9 mouse cellular contexts compared by ENCODE assay signal in genomic region chr5:106417210-106417609, GRCm38 (mm10). TPM values are rescaled to one million over a fixed set of nuclear protein-coding genes. Genes with fewer than 3 reads are reported as not detected.
DNase-seq lines count a peak whose midpoint lies in the region; ATAC-seq lines count a peak whose summit lies in the region.
"Had no signal": no experiment of that assay in that cellular context is flagged by ENCODE, and none has a peak within 500 bp of the region (broad histone marks: within the 10 kb centered on the region; RNA-seq: fewer than 3 reads in every experiment).

No protein-coding gene starts in this region.

- no peak overlapping the region for H3K27ac ChIP-seq in liver, embryonic 11.5 days (ENCODE audit: low read depth, low read length)
- H3K27ac ChIP-seq: embryonic facial prominence, embryonic 13.5 days; liver, embryonic 13.5 days had no signal

- no peaks in the 10 kb centered on the region for H3K9me3 ChIP-seq in liver, embryonic 11.5 days (ENCODE audit: control insufficient read depth, low read length)
- H3K9me3 ChIP-seq: embryonic facial prominence, embryonic 13.5 days; liver, embryonic 13.5 days had no signal

- no peaks in the 10 kb centered on the region for H3K4me1 ChIP-seq in liver, embryonic 11.5 days (replicated peaks; ENCODE audit: control insufficient read depth, insufficient read depth, low read length)
- H3K4me1 ChIP-seq: embryonic facial prominence, embryonic 13.5 days; liver, embryonic 13.5 days had no signal

- WGBS in liver, embryonic 11.5 days, result 31% methylated on average over 7 of the region's 7 CpGs

- no peak overlapping the region for H3K4me2 ChIP-seq in liver, embryonic 11.5 days
- H3K4me2 ChIP-seq: embryonic facial prominence, embryonic 13.5 days; liver, embryonic 13.5 days had no signal

- DNase-seq in liver (peak; percentile 11), WW6 (ENCODE audit: low read depth, low spot score) (peak; percentile 54)
- no peak for DNase-seq in liver, embryonic 11.5 days (ENCODE audit: low spot score)
- peak; percentile 43 to 59 for DNase-seq in cerebellum, adult 18-20 months
- DNase-seq in mesoderm, embryonic 11.5 days (ENCODE audit: low read depth, low spot score), result peak; percentile 59
- no peak for DNase-seq in frontal cortex, postnatal 25 days (ENCODE audit: low spot score in 2 of 2)
- DNase-seq in spleen, postnatal 4 days (ENCODE audit: low spot score in 2 of 2), result no peak
- DNase-seq: liver, embryonic 13.5 days had no signal

- no peaks in the 10 kb centered on the region for H3K27me3 ChIP-seq in liver, embryonic 11.5 days (replicated peaks; ENCODE audit: control insufficient read depth, insufficient read depth, low read length)
- H3K27me3 ChIP-seq: embryonic facial prominence, embryonic 13.5 days; liver, embryonic 13.5 days had no signal

- no peak overlapping the region for H3K4me3 ChIP-seq in liver, embryonic 11.5 days (ENCODE audit: low read depth, low read length)
- H3K4me3 ChIP-seq: embryonic facial prominence, embryonic 13.5 days; liver, embryonic 13.5 days had no signal

- no peaks in the 10 kb centered on the region for H3K36me3 ChIP-seq in liver, embryonic 11.5 days (ENCODE audit: control insufficient read depth, insufficient read depth, low read length)
- H3K36me3 ChIP-seq: embryonic facial prominence, embryonic 13.5 days; liver, embryonic 13.5 days had no signal

- H3K9ac ChIP-seq in liver, embryonic 11.5 days (ENCODE audit: low read depth, low read length), result no peak overlapping the region
- H3K9ac ChIP-seq: embryonic facial prominence, embryonic 13.5 days; liver, embryonic 13.5 days had no signal

- ATAC-seq in liver, embryonic 11.5 days (replicated peaks; ENCODE audit: low FRiP score), result no peak

RNA-seq across cellular contexts. Expression of gene Barhl2, which starts 40.8 kb away (rescaled TPM):
- polyA plus RNA-seq in liver, embryonic 11.5 days (2014; fragmentation: Nextera tagmentation; extraction: Ambion mirVana), result not detected in 2 replicates
- polyA plus RNA-seq: embryonic facial prominence, embryonic 13.5 days; liver, embryonic 13.5 days had no signal

Comparison
In these comparisons a context has a peak if more than half of its experiments do, and no peak if none do; other contexts are left out.
1. DNase-seq: peak in liver (single experiment), WW6 (single experiment), cerebellum, adult 18-20 months (2 of 2) and mesoderm, embryonic 11.5 days (single experiment); none in liver, embryonic 11.5 days (single experiment), frontal cortex, postnatal 25 days (0 of 2) and spleen, postnatal 4 days (0 of 2).